Mouse (Mus musculus) midbrain, embryonic 11.5 days (tissue): Measurements from ENCODE around the gene Nadsyn1. TPM values are rescaled to one million over a fixed set of nuclear protein-coding genes. Genes with fewer than 3 reads are reported as not detected.

Experiments used
- ATAC-seq: fragments of 200-750 bp; cut with Nextera tagmentation; 2 replicates; pipeline ENCODE4 v1.8.0; 2017; ENCODE audit warnings: moderate TSS enrichment, moderate library complexity; ENCODE audit not compliant: low FRiP score
- DNase-seq: peaks from one replicate; pipeline ENCODE4 v3.0.0; 2015; ENCODE audit warnings: low spot score; ENCODE audit errors: missing footprints
- H3K27ac ChIP-seq: fragments of 300-500 bp; sonication (generic); 2 replicates; pipeline ENCODE4 v1.5.1; 2014; ENCODE audit warnings: low read depth, low read length
- H3K27me3 ChIP-seq: fragments of 300-500 bp; sonication (generic); 2 replicates; pipeline ENCODE4 v1.6.1; 2014; ENCODE audit warnings: mild to moderate bottlenecking, low read length, moderate library complexity, mixed read lengths; ENCODE audit not compliant: control insufficient read depth, insufficient read depth
- H3K36me3 ChIP-seq: fragments of 300-500 bp; sonication (generic); 2 replicates; pipeline ENCODE4 v1.6.1; 2014; ENCODE audit warnings: mild to moderate bottlenecking, low read length, moderate library complexity, mixed read lengths; ENCODE audit not compliant: control insufficient read depth, insufficient read depth
- H3K4me1 ChIP-seq: fragments of 300-500 bp; sonication (generic); 2 replicates; pipeline ENCODE4 v1.6.1; 2014; ENCODE audit warnings: low read length; ENCODE audit not compliant: control insufficient read depth, insufficient read depth
- H3K4me2 ChIP-seq: fragments of 300-500 bp; sonication (generic); 2 replicates; pipeline ENCODE4 v1.6.1; 2014; ENCODE audit warnings: mild to moderate bottlenecking, moderate library complexity
- H3K4me3 ChIP-seq: fragments of 300-500 bp; sonication (generic); 2 replicates; pipeline ENCODE4 v1.5.1; 2014; ENCODE audit warnings: low read depth, low read length
- H3K9ac ChIP-seq: fragments of 300-500 bp; sonication (generic); 2 replicates; pipeline ENCODE4 v1.6.1; 2014; ENCODE audit warnings: low read length
- H3K9me3 ChIP-seq: fragments of 300-500 bp; sonication (generic); 2 replicates; pipeline ENCODE4 v1.6.1; 2016; ENCODE audit warnings: low read length; ENCODE audit not compliant: control insufficient read depth
- WGBS: fragments of 180-500 bp; shearing (Covaris S2); extraction: QIAGEN DNeasy Blood & Tissue Kit; methylation state at CpG from one replicate; pipeline ENCODE4 v1.1.7; 2014; 5-methylcytosine and 5-hydroxymethylcytosine counted together
- polyA plus RNA-seq: library from polyadenylated mRNA; unstranded; fragments of >200 nt; fragmentation: Nextera tagmentation; extraction: Ambion mirVana; gene quantifications from 2 replicates; pipeline ENCODE4 v1.2.1, GENCODE M21; 2014

Gene Nadsyn1
- 7.9 and 8.3 TPM in 2 replicates for polyA plus RNA-seq

DNA sequence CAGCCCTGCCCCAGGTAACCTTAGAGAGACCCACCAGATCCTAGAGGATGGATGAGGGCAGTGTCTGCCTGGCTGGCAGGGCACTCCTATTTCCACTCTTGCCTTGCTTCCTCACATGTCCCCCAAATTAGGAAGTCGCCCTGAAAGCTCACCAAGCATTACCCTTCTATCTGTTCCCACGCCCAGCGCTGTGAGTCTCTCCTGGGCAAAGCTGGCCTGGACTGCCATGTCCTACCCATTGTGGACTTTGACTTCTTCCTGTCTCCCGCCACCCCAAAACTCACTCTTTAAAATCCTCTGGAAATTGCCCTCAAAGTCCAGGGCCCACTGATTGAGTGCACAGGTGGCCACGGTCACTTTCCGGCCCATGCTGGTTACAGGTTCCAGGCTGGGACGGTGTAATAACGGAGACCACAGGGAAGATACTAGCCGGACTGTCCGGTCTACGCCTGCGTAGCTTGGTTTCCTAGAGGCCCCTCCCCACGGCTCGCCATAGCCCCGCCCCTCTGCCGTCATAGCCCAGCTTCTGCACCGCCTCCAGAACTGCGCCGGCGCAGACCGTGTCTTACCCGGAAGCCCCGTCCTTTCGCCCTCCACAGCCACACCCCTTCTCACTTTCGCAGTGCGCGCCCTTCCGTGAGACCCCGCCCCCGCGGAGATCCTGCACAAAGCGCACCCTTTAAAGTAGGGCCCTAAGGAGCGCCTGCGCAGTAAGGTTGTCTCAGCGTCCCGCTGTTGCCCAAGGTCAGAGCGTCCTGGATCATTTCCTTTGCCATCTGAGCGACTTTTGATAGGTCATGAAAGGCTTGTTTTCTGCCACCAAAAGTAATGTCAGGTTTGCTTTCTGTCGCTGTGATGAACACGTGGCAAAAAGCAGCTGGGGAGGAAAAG lies at the start of gene Nadsyn1, which contains the start of gene Dhcr7:
Gene Nadsyn1 (minus strand): TSS at position 475 of the 891 bp plus-strand sequence.
Gene Dhcr7 (plus strand): TSS at position 771 of the 891 bp plus-strand sequence.
- peak within 1 kb of the TSS; percentile 54 for H3K4me2 ChIP-seq
- H3K27ac ChIP-seq, result no peak within 1 kb of the TSS
- peak within 1 kb of the TSS; percentile 68 for H3K9ac ChIP-seq
- H3K27me3 ChIP-seq, result no peaks in the 10 kb centered on the region
- peak within 1 kb of the TSS; percentile 57 for H3K4me3 ChIP-seq
- peaks cover 9% of the 10 kb centered on the region for H3K4me1 ChIP-seq
- H3K36me3 ChIP-seq, result no peaks in the 10 kb centered on the region
- DNase-seq (peak; percentile 99), ATAC-seq (peak; percentile 98)
- under 1% methylated on average over 40 of the region's 40 CpGs for WGBS
- no peaks in the 10 kb centered on the region for H3K9me3 ChIP-seq

DNA sequence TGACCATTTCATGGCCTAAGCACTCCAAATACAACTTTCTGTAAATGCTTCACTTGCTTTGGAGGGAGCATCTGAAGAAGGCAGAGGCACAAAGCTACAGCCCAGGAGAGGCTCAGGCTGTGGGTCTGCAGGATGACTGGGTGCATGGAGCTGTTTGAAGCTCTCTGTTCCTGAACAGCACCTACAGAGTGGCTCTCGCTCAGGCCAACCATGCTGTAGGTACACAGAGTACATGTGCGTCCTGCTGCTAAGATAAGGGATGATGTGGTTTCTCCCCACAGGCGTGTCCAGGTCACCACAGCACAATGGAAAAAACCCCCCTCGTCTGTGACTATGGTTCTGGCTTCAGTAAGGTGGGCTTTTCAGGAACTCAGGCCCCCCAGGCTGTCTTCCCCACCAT lies 46.2 kb upstream of the Nadsyn1 start:
- no peak for DNase-seq

DNA sequence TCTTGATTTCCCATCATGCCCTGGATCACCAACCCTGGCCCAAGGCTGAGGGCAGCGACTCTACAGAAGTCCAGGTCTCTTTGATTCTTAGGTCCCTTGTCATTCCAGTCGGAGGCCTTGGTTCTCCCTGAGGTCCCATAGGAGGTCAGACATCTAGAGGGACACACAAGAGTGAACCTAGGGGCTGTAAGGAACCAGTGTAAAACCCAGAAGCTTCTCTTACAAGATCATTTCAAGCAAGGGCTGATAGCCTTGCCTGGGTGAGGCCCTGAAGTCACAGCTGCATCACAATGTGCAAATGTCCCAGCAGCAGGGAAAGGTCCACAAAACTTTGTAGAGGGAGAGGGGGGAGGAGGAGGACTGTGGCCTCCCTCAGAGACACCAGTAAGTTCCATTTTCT lies 43.9 kb upstream of the Nadsyn1 start, which contains the start of gene Gm498:
Gene Gm498 (plus strand): TSS at position 301 of the 400 bp plus-strand sequence.
- H3K9ac ChIP-seq, result no peak within 1 kb of the TSS
- H3K36me3 ChIP-seq, result no peaks in the 10 kb centered on the region
- 76% methylated on average over 2 of the region's 2 CpGs for WGBS
- no peak within 1 kb of the TSS for H3K4me3 ChIP-seq
- H3K4me1 ChIP-seq, result no peaks in the 10 kb centered on the region
- DNase-seq, result no peak
- H3K27me3 ChIP-seq, result no peaks in the 10 kb centered on the region
- H3K4me2 ChIP-seq, result no peak within 1 kb of the TSS
- no peaks in the 10 kb centered on the region for H3K9me3 ChIP-seq
- H3K27ac ChIP-seq, result no peak within 1 kb of the TSS
- no peak for ATAC-seq

More for the DNA sequence above, 46.2 kb upstream of the Nadsyn1 start:
- Histone ChIP-seq H3K27ac (no peak overlapping the region), H3K36me3 (no peaks in the 10 kb centered on the region), H3K9me3 (no peaks in the 10 kb centered on the region), H3K4me1 (no peaks in the 10 kb centered on the region), H3K4me3 (no peak overlapping the region), H3K4me2 (no peak overlapping the region), H3K9ac (no peak overlapping the region), H3K27me3 (no peaks in the 10 kb centered on the region)
- WGBS, result 72% methylated on average over 4 of the region's 4 CpGs
- no peak for ATAC-seq

DNA sequence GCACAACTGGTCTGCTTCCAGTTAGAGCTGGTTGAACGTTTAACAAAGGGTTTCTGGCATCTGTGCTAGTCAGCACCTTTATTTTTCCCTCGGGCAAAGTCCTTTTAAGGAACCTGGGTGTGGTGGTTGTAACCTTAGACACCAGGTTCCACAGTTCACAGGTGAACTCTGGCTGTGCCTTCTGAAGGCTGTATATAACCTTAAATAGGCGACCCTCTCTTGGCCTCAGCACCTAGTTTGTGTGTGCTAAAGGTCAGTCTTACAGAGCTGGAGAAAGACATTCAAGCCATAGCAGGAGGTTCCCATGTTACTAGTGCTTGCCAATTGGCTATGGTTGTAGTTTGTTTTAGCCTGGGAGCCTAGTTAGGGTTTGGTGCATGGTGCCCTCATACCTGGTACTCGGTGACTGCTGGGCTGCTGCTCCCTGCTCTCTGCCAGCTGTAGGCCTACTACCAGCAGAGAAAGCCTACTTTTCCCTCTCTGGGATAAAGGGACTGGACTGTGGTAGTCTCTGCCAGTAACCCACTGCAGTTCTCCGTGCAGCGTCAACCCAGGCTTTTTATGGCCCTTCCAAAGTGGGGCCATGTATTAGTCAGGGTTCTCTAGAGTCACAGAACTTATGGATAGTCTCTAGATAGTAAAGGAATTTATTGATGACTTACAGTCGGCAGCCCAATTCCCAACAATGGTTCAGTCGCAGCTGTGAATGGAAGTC lies 26.3 kb upstream of the Nadsyn1 start:
- Histone ChIP-seq H3K9ac (no peak overlapping the region), H3K27ac (no peak overlapping the region), H3K4me3 (no peak overlapping the region), H3K36me3 (peaks cover 25% of the 10 kb centered on the region), H3K9me3 (no peaks in the 10 kb centered on the region), H3K4me2 (no peak overlapping the region), H3K4me1 (no peaks in the 10 kb centered on the region), H3K27me3 (no peaks in the 10 kb centered on the region)
- WGBS, result 88% methylated on average over 7 of the region's 8 CpGs
- no peak for ATAC-seq
- no peak for DNase-seq

DNA sequence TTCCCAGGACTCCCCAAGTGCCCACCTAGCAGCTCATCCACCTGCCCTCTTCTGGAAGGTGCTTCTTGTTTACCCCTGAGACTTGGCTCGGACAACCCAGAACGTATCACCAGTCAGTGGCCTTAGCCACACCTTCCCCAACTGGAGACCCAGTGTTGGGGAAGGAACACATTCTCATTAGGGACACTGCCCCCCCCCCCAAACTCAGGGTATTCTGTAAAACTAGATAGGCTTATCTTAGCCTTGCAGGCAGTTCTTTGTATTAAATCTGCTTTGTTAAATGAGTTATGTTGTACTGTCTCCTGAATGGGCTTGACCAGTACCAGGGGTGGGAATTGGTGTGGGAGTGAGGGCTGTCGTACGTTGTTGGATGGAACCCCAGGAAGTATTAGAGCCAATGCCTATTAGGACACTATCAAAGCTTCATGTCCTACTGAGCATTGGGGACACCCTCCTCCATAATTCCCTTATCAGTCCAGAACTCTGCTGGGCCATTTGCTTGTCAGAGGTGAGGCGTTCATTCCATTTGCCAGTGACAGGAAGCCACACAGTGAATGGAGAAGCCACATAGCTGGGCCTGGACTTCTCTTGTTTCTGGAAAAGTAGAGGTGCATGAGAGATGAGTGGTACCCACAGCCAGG lies 25.6 kb upstream of the Nadsyn1 start:
- no peak overlapping the region for H3K9ac ChIP-seq
- H3K4me1 ChIP-seq, result no peaks in the 10 kb centered on the region
- H3K9me3 ChIP-seq, result no peaks in the 10 kb centered on the region
- no peak for DNase-seq
- WGBS, result 94% methylated on average over 5 of the region's 5 CpGs
- H3K4me3 ChIP-seq, result no peak overlapping the region
- H3K27ac ChIP-seq, result no peak overlapping the region
- no peak overlapping the region for H3K4me2 ChIP-seq
- ATAC-seq, result no peak
- H3K36me3 ChIP-seq, result peaks cover 31% of the 10 kb centered on the region
- H3K27me3 ChIP-seq, result no peaks in the 10 kb centered on the region

DNA sequence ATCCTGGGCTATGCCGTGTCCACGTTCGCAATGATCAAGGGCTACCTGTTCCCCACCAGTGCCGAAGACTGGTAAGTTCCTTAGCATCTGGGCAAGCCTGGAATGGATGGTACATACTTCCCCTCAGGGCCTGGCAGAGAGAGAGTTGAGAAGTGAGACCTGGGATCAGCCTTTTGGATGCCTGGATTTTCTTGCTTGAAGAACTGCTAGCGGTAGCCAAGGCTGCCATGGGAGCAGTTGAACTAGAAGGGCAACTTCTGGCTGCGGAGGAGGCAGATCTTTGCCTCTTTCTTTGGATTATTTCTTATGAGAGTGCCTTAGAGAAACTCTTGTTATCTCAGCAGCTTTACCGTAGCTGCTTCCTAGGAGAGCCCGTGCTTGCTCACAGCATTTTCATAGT lies 18.7 kb upstream of the Nadsyn1 start:
- no peak overlapping the region for H3K4me3 ChIP-seq
- no peak overlapping the region for H3K27ac ChIP-seq
- no peaks in the 10 kb centered on the region for H3K27me3 ChIP-seq
- H3K9me3 ChIP-seq, result no peaks in the 10 kb centered on the region
- no peak for ATAC-seq
- no peak overlapping the region for H3K9ac ChIP-seq
- H3K4me2 ChIP-seq, result no peak overlapping the region
- H3K4me1 ChIP-seq, result no peaks in the 10 kb centered on the region
- peaks cover 52% of the 10 kb centered on the region; the same call in 1 of the 2 replicates for H3K36me3 ChIP-seq
- WGBS, result 97% methylated on average over 8 of the region's 8 CpGs
- no peak for DNase-seq

DNA sequence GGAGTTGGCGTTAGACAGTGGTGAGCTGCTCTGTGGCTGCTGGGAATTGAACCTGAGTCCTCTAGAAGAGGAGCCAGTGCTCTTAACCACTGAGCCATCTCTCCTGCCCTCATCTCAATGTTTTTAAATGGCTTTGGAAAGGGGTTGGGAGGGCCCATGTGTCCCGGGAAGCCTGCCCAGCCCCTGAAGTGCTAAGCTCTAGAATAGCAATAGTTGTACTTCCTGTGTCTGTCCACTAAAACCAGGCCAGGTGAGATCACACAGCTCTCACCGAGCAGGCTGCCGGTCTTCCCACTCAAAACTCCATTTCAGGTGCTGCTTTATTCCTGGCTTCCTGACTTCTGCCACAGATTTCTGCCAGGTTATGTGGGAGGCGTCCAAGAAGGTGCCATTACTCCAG lies 17.5 kb upstream of the Nadsyn1 start:
- Histone ChIP-seq H3K4me2 (no peak overlapping the region), H3K27ac (no peak overlapping the region), H3K36me3 (peaks cover 47% of the 10 kb centered on the region; the same call in 1 of the 2 replicates), H3K4me1 (no peaks in the 10 kb centered on the region), H3K9me3 (no peaks in the 10 kb centered on the region), H3K9ac (no peak overlapping the region), H3K4me3 (no peak overlapping the region), H3K27me3 (no peaks in the 10 kb centered on the region)
- no peak for ATAC-seq
- 91% methylated on average over 5 of the region's 5 CpGs for WGBS
- no peak for DNase-seq

DNA sequence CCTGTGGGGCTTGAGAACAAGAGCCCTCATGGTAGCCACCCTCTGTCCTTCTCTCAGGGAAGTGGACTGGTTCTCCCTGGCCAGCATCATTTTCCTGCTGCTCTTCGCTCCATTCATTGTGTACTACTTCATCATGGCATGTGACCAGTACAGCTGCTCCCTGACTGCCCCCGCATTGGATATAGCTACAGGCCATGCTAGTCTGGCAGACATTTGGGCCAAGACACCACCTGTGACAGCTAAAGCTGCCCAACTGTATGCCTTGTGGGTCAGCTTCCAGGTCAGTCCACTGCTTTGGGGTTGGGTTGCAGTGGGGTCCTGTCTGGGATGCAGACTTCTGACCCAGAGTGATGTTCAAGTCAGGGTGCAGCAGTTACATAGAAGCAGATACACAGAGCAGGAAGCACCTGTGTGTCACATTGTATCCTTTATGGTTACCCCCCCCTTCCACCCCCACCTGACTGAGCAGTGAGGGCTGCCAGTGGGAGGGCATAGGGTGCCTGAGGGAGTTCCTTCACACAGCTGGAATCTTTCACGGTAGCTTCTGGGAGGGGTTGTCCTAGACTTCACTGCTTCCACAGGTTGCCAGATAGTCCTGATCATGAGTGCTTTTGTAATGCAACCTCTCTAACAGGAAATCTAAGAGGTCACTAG lies 15.2 kb upstream of the Nadsyn1 start:
- WGBS, result 95% methylated on average over 3 of the region's 3 CpGs

More for the DNA sequence above, 15.2 kb upstream of the Nadsyn1 start:
- peaks cover 33% of the 10 kb centered on the region; the same call in 1 of the 2 replicates for H3K36me3 ChIP-seq
- no peak for ATAC-seq
- H3K27ac ChIP-seq, result no peak overlapping the region
- no peak overlapping the region for H3K4me3 ChIP-seq
- H3K4me1 ChIP-seq, result no peaks in the 10 kb centered on the region
- DNase-seq, result no peak
- H3K4me2 ChIP-seq, result no peak overlapping the region
- H3K9ac ChIP-seq, result no peak overlapping the region
- no peaks in the 10 kb centered on the region for H3K27me3 ChIP-seq
- H3K9me3 ChIP-seq, result no peaks in the 10 kb centered on the region
